Mouse (Mus musculus) liver, postnatal 0 days (tissue): Measurements from ENCODE around the gene Srrt.

Experiments used
- CTCF ChIP-seq: sonication (generic); IDR thresholded peaks from 2 replicates; pipeline ENCODE4 v1.5.1; 2016; ENCODE audit warnings: antibody characterized with exemption, low read depth
- EP300 ChIP-seq: IDR thresholded peaks from 2 replicates; pipeline ENCODE4 v1.6.1; 2016; ENCODE audit warnings: antibody characterized with exemption, low read depth, mild to moderate bottlenecking

DNA sequence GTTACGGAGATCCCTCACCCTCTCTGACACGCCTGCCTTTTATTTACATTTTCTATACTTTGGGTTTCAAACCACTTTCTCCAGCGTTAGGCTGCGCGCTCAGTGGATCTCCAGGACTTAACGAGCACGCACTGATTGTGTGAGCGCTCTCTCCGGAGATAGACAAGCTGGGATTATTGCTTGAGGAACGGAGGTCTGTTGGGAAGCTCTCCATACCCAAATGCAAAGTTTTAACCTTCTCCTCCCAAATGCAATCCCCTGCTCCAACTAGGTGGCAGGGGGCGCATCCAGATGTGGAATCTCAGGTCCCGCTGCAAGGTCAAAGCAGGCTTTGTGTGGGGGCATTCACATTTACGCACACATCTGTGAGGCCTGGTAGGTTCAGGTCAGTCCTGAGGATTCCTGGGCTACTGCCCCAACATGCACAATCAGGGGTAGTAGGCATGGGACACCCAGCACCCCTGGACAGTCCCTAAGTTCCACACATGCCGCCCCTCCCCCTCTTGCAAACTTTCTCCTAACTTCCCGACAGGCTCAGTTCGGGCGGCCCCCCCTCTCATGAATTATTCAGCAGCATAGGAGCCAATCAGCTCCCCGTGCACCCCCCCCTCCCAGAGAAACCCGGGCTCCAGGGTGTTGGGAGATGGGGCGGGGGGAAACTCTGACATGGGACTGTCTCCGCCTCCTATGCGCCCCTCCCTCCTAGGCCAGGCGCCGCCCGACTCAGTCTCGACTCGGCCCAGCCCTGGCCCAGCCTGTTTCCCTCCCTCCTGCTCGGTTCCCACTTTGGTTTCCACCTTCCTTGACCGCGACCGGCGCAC lies 42.1 kb upstream of the Srrt start, which contains the start of gene Ephb4:
- peak; percentile 25; the same call in 1 of the 2 replicates for TF ChIP-seq CTCF
- peak; percentile 48; the same call in 1 of the 2 replicates for TF ChIP-seq EP300
